Mouse (Mus musculus): ENCODE measurements at regions not wholly inside any gene's neighbourhood (a gene's known extent, or its start where the extent isn't known, plus 50 kb on each side); places are given as distances from the start of the nearest gene placed in this dataset.
"Not testable (repeated sequence)": the region's sequence is repeated elsewhere in the genome, so short reads cannot be mapped to it uniquely, and the experiment has no call there.

DNA sequence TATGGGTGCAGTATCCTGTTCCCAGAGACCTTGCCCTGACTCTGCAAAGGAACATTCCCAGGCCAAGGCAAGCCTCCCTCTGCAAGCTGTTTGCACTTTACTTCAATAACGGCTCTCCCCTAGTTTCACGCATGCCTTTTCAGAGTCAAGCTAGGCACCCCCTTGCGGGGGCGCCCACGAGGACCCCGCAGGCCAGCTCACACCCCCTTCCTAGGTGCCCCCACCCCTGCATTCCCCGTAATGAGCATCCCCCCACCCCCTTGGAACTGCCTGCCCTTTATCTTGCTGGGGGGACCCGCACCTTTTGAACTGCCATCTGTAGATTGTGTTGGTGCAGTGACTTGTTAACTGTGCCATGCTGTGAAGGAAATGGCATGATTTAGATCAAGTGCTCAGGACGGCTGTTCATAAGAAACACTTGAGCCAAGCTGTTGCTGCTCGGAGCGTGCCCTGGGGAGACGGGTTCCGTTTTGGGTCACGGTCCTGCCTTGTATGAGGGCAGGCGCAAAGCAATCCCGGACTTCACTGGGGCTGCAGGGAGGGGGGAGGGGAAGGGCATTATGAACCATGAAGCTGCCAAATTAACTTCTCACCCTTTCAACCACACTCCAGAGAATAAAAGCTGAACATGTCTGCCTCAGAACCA, 155.3 kb upstream of the Cdkn3 start:
- intact Hi-C loops (cut with DNase I): no loop called here
- no peak for DNase-seq (ENCODE audit: low spot score in 2 of 2)

DNA sequence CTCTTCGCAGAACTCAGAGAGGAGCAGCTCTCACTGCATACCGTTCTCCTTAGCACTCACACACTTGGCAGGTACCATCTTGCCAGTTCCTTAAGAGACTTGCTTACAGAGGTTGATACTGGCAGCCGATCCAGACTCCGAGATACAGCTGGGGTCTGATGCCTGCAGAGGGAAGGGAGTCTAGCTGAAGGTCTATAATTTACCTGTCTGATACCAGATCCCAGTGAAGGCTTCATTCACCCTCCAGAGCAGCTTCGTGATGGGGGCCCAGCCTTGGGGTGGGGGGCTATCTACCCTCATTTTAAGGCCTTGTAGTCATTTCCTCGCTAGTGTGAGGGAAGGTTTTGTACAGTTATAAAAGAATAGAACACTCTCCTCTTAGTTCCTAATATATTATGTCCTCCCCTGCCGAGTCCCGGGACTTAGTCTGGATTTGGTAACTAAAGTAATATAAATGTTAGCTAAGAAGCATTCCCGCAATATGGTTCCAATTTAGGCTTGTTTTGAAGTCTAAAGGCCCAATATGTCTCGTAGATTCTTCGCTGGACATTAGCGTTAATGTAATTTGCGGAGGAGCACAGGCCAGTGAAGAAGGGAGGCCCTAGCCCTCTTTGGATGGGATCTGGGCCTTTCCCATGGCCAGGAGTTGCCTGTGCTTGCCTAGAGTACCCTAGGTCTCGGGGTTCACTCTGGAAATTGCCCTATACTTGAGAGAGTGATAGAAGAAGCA, 156.0 kb upstream of the Cdkn3 start:
- no peak for DNase-seq (ENCODE audit: low spot score in 2 of 2)
- intact Hi-C loops (cut with DNase I): no loop called here

DNA sequence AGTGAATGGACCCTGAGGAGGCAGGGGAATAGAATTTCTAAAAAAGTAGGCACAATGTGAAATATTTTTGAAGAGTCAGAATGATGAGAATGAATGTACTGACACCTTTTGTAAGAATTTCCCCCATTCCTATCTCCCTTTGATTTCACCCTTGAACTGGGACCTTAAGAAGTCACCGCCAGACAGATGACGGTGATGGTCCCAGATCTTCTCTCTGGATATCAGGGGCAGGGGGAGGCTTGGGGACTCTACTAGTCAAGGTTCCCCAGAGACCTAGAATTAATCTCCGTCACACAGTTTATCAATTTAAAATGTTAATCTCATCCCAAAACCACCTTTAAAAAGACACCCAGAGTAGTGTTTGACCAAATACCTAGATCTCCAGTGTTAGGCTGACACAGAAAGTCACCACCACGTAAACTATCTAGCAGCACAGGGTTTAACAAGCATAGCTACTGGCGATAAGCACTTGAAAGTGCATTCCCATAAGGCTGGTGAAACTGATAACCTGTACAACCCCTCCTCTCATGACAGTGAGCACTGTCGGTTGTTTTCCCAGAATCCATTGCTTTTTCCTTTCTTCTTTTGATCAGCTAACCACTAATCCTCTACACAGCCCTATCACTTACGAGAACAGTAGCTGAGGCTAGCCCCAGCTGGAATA, 163.5 kb upstream of the Cdkn3 start:
- no peak for DNase-seq (ENCODE audit: low spot score in 2 of 2)
- intact Hi-C loops (cut with DNase I): no loop called here

DNA sequence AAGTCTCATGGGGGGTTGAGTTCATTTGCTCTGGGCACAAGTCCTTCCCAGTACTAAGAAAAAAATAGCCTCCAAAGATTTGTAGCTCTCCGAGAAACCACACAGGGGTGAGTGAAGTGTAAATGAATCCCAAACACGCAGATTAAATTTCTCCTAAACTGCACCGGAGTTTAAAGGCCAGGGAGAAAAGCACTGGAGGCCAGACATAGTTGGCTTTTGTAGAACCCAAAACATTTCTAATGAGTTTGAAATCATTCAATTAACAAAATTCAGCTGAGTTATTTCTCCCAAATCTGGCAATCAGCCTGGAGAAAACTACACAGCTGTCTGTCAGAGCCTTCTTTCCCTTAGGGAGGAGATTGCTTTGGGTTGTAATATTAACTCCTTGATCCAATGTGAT, 166.2 kb upstream of the Cdkn3 start:
- intact Hi-C loops (cut with DNase I): no loop called here

DNA sequence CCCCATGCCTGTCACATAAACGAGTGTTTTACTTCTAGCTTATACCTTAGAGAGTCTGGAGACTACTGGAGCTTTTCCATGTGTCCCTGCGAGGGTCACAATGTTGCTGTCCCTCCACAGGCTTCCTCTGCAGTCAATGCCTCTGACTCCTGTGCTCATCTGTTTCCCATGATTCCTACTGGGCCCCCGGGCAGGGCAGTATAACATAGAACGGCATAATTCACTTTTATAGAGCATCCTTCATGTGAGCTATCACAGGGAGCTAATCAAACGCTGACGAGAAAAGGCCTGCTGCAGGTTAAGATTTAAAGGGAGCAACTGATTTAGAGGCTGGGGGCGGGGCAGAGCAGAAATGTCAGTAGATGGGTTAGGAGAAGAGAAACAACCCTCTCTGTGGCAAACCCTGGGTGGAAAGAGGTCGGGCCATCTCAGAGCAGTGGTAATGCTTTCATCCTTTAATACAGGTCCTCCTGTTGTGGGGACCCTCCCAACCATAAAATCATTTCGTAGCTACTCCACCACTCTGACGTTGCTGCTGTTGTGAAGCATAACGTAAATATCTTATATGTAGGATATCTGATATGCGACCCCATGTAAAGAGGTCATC, 168.5 kb upstream of the Cdkn3 start:
- intact Hi-C loops (cut with DNase I): no loop called here
- DNase-seq (ENCODE audit: low spot score in 2 of 2): no peak

More for the DNA sequence above, 166.2 kb upstream of the Cdkn3 start:
- DNase-seq (ENCODE audit: low spot score in 2 of 2): no peak

DNA sequence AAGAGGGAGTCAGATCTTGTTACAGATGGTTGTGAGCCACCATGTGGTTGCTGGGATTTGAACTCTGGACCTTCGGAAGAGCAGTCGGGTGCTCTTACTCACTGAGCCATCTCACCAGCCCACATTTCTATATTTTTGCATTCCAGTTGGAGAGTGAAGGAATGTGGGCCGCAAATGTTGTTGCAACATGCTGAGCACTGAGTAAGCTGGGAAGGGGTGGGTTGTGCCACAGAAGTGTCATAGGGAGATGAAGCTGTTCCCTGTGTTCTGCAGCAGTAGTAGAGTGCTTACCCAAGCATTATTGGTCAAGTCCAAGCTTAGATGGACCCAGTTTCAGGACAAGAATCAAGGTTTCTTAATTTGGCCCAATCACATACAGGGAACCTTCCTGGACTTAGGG, 169.1 kb upstream of the Cdkn3 start:
- intact Hi-C loops (cut with DNase I): no loop called here
- peak in 1 of 2 experiments; percentile 40 for DNase-seq (ENCODE audit: low spot score in 2 of 2)

DNA sequence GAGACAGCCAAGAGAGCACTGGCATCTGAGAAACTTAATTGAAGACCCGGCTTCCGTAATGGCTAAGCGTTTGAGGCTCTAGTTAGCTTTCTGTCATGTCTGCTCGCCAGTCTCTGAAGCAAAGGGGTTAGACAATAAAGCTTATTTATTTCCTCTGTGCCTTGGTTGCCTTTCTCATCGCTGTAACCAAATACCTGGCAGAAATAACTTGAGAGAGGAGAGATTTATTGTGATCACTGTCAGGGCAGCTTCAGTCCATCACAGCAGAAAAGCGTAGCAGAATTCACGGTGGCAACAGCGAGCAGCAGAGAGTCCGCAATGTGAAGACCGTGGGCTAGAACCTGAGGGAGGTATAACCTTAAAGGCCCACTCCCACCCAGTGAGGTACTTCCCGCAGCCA, 174.2 kb upstream of the Cdkn3 start:
- DNase-seq (ENCODE audit: low spot score in 2 of 2): no peak
- intact Hi-C loops (cut with DNase I): no loop called here

DNA sequence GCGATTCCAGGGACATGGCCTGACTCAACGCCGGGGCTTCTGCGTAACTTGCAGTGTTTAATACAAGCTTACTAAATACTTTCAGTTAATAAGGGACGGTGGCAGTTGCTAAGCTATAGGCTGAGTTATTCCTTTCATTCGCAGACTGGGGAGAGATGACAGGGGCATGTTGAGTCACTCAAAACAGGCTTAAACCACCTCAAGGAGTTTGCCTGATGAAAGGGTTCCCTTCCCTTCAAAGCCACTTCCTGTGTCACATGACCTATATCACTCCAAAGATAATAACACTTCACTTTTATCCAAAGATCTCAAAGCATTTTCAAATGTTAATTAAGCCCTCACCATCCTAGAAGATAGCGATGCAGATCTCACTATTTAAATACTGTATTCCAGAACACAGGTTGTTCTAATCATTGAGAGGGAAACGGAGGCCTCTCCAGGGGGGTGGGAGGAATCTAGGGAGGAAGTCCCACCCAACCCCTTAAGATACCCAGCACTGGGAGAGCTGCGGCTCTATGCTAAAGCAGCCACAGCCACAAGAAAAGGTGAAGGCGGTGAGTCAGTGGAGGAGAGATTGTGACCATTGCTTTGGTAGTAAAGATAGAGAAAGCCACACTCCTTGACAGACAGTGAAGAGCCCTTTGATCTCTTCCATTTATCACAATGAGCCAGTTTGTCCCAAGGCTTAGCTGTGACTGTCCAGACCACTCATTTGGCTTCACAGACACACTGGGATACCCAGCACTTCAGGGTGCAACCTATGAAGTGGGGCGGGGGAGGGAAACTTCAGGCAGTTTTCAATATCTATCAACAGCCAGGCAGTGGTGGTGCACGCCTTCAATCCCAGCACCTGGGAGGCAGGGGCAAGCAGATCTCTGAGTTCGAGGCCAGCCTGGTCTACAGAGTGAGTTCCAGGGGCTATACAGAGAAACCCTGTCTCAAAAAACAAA, 182.0 kb upstream of the Cdkn3 start:
- DNase-seq (ENCODE audit: low spot score in 2 of 2): no peak
- intact Hi-C loops (cut with DNase I): no loop called here

DNA sequence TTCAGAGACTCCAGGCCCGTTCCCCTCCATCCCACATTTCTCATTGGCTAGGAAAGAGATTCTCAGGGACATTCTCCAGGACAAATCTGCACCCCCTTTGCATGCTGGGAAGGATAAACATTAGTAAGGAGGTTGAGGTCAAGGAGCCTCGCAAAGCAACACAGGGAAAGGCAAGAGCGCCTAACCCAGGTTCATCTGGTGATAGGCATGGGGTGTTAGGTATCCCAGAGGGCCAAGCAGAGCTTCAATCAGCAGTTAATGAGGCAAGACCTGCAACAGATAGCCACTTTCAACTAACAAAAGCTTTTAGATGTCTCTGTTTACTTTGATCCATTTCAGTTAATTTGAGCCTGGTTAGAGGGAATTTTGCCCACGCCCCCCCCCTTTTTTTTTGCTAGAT, 184.5 kb upstream of the Cdkn3 start:
- intact Hi-C loops (cut with DNase I): no loop called here
- DNase-seq (ENCODE audit: low spot score in 2 of 2): no peak

DNA sequence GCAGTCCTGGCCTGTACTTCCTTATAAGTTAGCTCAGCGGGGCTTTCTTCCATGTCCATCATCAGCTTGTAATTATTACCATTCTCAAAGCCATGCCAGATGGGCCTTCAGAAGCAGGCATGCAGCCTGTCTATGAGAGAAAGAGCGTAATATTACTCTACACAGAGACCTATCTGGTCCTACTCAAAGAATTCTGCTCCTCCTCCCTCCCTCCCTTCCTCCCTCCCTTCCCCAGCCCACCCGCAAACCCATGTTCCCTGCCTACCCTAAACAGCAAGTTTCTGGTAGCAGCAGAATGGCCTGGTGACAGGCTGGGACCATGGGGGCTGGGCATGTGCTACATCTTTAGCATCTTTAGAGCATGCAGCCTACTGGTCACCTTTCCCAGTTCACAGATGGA, 184.9 kb upstream of the Cdkn3 start:
- no peak for DNase-seq (ENCODE audit: low spot score in 2 of 2)
- intact Hi-C loops (cut with DNase I): no loop called here

DNA sequence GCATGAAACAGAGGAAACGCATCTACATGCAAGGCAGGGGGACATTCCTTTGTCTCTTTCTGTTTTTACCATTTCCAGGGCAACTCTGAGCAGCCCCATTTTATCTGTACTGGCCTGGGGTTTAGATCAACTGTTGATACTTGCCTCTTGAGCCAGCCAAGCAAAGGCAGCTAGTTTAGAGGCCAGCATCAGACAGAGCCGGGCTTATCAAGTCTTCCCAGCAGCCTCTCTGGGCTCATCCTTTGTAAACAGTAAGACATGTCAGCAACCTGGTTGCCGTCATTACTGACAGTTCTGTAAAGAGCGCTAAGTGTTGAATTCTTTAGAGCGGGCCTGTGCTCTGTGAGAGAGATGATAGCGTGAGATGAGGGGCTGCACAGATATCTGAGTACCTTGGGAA, 182.9 kb upstream of the Bmp4 start:
- intact Hi-C loops (cut with DNase I): no loop called here
- no peak for DNase-seq (ENCODE audit: low spot score in 2 of 2)

DNA sequence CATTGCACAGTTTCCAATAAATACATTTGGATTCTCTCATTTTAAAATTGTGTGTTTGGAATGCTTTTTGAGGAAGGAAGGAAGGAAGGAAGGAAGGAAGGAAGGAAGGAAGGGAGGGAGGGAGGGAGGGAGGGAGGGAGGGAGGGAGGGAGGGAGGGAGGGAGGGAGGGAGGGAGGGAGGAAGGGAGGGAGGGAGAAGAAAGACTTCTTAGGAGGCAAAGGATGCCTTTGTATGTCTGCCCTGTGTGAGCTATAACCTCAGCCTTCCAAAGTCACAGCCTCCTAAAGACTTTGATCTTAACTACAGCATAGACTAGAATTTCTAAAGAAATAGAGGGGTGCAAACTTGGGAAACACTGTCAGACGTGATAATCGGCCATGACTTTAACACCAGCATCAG, 182.5 kb upstream of the Bmp4 start:
- intact Hi-C loops (cut with DNase I); DNase-seq (ENCODE audit: low spot score in 2 of 2): not testable (repeated sequence)

DNA sequence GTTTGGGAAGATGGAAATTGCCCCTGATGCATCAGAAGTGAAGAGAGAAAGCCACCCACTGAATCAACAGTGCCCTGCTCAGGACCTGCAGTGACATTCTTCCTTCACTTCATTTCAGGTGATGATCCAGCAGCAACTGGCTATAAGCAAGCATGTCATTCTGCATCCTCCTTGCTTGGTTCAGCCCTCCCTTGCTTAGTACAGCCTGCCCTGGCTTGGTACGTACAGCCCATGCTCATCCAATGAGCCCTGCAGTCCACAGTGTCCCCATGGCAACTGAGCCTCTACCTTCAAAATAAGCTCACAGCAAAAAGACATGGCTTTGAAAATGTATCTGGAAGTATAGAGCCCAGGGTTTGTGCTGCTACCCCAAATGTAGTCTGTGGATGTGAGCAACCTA, 181.4 kb upstream of the Bmp4 start:
- DNase-seq (ENCODE audit: low spot score in 2 of 2): no peak
- intact Hi-C loops (cut with DNase I): no loop called here

DNA sequence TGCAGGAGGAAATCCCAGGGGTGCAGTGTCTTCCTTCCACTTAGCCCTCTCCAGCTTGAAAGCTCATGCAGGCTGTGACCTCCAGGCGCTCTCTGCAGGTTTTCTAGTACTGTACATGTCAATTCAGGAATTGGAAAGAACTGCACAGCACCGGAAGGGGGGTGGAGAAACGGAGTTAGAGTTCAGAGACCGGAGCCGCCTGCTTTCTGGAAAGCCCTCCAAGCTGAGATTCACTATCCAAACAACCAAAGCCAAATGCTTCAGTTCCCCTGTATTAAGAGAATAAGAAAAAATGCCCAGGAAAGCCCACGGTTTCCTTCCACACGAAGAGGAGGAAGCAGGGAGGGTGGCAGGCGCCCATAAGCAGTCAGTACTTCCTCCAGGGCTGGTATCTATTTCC, 178.8 kb upstream of the Bmp4 start:
- intact Hi-C loops (cut with DNase I): loop anchor here (10.0 kb wide), 1 partner anchor 694 kb away; no protein-coding TSS in a partner anchor
- no peak for DNase-seq (ENCODE audit: low spot score in 2 of 2)

DNA sequence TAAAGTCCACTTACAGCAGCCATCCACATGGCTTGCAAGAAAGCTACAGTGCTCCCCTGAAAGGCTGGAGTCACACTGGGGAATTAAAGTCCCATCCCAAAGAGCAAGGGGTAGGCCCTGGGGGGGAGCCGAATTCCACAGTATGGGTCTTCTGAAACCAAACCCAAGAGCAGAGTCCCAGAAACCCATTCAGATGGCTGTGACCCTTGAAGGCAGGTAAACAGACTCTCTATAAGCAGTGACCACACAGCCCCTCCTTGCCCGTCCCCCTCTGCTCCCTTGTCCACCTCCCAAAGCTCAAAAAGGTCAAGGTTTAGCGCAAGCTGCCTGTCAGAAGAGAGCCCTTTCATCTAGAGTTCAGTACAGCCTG, 176.9 kb upstream of the Bmp4 start:
- intact Hi-C loops (cut with DNase I): loop anchor here (10.0 kb wide), 1 partner anchor 693 kb away; no protein-coding TSS in a partner anchor
- no peak for DNase-seq (ENCODE audit: low spot score in 2 of 2)

DNA sequence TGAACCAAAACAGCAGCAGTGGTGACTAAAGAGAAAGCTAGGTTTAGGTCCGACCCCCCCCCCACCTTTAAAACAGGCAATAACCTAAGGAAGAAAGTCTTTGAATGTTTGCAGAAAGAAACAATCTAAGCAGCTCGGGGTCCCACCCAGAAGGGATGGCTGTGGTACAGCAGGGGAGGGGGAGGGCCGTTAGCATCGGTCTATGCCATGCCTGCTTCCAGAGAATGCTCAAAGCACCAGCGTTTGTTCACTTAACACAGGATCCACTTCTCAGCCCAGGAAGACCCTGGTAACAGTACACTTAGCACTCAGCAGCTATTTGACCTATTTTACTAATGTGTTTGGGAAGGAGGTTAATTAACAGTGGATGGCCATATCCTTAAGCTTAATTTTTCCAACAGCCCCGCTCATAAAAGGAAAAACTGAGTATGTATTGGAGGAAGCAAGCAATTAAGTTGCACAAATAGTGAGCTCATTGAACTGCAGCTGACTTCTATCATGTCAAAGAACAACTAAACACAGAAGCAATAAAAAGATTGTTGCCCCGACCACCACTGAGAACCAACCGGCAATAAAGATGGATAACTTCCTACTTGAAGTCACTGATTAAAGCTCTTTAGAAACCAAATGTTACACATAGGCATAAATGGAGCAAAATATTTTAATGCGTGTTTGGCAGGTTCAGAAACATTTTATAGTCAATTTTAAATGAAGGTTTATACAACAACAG, 176.4 kb upstream of the Bmp4 start:
- intact Hi-C loops (cut with DNase I): loop anchor here (10.0 kb wide), 1 partner anchor 692 kb away; no protein-coding TSS in a partner anchor
- DNase-seq (ENCODE audit: low spot score in 2 of 2): no peak

DNA sequence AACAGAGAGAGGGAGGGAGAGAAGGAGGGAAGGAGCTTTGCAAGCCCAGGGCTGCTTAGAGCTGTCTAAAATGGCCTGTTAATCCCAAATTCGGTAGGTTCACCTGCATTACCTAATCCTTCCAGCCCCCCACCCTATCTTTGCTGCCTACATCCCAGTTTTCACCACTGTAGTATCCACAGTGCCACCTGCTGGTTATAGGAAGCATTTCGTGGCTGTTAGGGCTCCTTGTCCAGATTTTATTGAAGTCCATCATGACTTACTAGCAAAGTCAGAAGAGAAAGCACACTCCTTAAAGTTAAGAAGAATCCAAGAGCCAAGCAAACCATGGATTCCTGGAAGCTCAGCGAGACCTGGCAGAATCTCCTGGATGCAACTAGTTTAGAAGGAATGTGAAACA, 174.5 kb upstream of the Bmp4 start:
- intact Hi-C loops (cut with DNase I): loop anchor here (1.0 to 10.0 kb wide), 2 partner anchors 572 to 690 kb away; no protein-coding TSS in a partner anchor
- peak; percentile 52 to 65 for DNase-seq (ENCODE audit: low spot score in 2 of 2)

DNA sequence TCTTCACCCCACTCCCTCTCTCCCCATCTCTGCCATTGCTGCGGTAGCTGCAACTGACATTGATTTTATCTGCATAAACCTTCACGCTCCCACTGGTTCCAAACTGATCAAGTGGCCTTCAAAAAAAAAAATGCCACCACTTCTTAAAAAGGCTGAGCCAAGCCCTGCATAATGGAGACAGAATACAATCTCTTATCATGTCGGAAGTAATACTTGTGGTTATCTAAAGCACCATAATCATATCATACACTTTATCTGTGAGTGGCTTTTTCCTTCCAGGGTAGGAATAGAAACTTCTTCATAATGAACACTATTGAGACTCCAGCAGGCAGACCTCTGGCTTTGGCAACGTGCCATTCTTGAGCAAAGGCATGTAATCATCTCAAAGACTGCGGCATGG, 171.5 kb upstream of the Bmp4 start:
- intact Hi-C loops (cut with DNase I): loop anchor here (10.0 kb wide), 1 partner anchor 687 kb away; no protein-coding TSS in a partner anchor
- DNase-seq (ENCODE audit: low spot score in 2 of 2): no peak

DNA sequence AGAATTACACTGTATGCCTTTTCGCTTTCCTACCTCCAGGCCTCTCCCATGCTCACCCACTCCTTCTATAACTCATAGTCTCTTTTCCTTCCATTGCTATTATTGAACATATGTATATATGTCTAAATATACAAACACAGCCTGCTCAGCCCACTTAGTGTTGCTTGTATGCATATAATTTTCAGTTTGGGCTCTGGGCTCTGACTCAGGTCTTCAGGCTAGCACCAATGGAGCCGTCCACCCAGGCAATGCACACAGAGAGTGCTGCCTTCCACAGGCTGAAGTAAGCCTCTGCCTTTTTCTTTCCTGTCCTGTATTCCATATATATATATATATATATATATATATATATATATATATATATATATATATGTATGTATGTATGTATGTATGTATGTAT, 162.8 kb upstream of the Bmp4 start:
- intact Hi-C loops (cut with DNase I): no loop called here
- peak in 1 of 2 experiments; percentile 58 for DNase-seq (ENCODE audit: low spot score in 2 of 2)

Measured in left cerebral cortex, postnatal 25 days (tissue).